Mouse (Mus musculus): ENCODE measurements around the gene Rasa3. TPM values are rescaled to one million over a fixed set of nuclear protein-coding genes. Genes with fewer than 3 reads are reported as not detected.

The Rasa3 gene
- polyA plus RNA-seq, 1 experiment from 2014 or later, result 48.1 TPM

- H3K36me3 ChIP-seq (ENCODE audit: insufficient read depth), result 0 out of 2 replicates have a peak, but pooled peaks cover 3% of the 10 kb centered on the region
- H3K4me3 ChIP-seq (ENCODE audit: low read depth, low read length), result no peak overlapping the region
- no peaks in the 10 kb centered on the region for H3K9me3 ChIP-seq (ENCODE audit: low read depth, low read length)
- no peaks in the 10 kb centered on the region for H3K27me3 ChIP-seq (ENCODE audit: insufficient read depth, low read length)
- WGBS, result 66% methylated on average over 11 of the region's 11 CpGs
- H3K27ac ChIP-seq (ENCODE audit: low read depth), result peak overlapping the region; percentile 9; the same call in 1 of the 2 replicates
- ATAC-seq (ENCODE audit: insufficient read depth), result peak; percentile 25; the same call in 1 of the 2 replicates
- DNase-seq, result peak; percentile 27
- H3K4me2 ChIP-seq, result no peak overlapping the region
- no peak overlapping the region for H3K9ac ChIP-seq
- H3K4me1 ChIP-seq (ENCODE audit: insufficient read depth), result peaks cover 4% of the 10 kb centered on the region; the same call in 1 of the 2 replicates
- TF ChIP-seq CTCF (IDR thresholded peaks at IDR 0.05; ENCODE audit: low read depth), result no peak
Observed at GRCm38 (mm10) chr8:13654350-13655032, 22.9 kb downstream of the Rasa3 start.

- Histone ChIP-seq H3K36me3 (ENCODE audit: insufficient read depth) (no peaks in the 10 kb centered on the region), H3K9me3 (ENCODE audit: low read depth, low read length) (no peaks in the 10 kb centered on the region), H3K27me3 (ENCODE audit: insufficient read depth, low read length) (no peaks in the 10 kb centered on the region), H3K4me1 (ENCODE audit: insufficient read depth) (peaks cover 17% of the 10 kb centered on the region), H3K4me3 (ENCODE audit: low read depth, low read length) (no peak overlapping the region), H3K9ac (no peak overlapping the region), H3K27ac (ENCODE audit: low read depth) (no peak overlapping the region), H3K4me2 (no peak overlapping the region)
- DNase-seq (peak; percentile 66), ATAC-seq (ENCODE audit: insufficient read depth) (no peak)
- no peak for TF ChIP-seq CTCF (IDR thresholded peaks at IDR 0.05; ENCODE audit: low read depth)
- 84% methylated on average over 11 of the region's 11 CpGs for WGBS
Observed at GRCm38 (mm10) chr8:13650541-13651191, 26.7 kb downstream of the Rasa3 start.

GRCm38 (mm10) chr8:13649154-13649515, 28.3 kb downstream of the Rasa3 start:
- no peak overlapping the region for H3K4me3 ChIP-seq (ENCODE audit: low read depth, low read length)
- no peak for ATAC-seq (ENCODE audit: insufficient read depth)

GRCm38 (mm10) chr8:13648377-13649153, 28.8 kb downstream of the Rasa3 start:
- no peaks in the 10 kb centered on the region for H3K27me3 ChIP-seq (ENCODE audit: insufficient read depth, low read length)
- no peaks in the 10 kb centered on the region for H3K9me3 ChIP-seq (ENCODE audit: low read depth, low read length)
- no peak overlapping the region for H3K4me3 ChIP-seq (ENCODE audit: low read depth, low read length)
- ATAC-seq (ENCODE audit: insufficient read depth), result peak; percentile 57
- 36% methylated on average over 7 of the region's 7 CpGs for WGBS
- H3K36me3 ChIP-seq (ENCODE audit: insufficient read depth), result no peaks in the 10 kb centered on the region
- TF ChIP-seq CTCF (IDR thresholded peaks at IDR 0.05; ENCODE audit: low read depth), result no peak
- peak overlapping the region; percentile 83 for H3K27ac ChIP-seq (ENCODE audit: low read depth)
- H3K4me2 ChIP-seq, result peak overlapping the region; percentile 18; the same call in 1 of the 2 replicates
- peak; percentile 54 for DNase-seq
- H3K4me1 ChIP-seq (ENCODE audit: insufficient read depth), result peaks cover 27% of the 10 kb centered on the region
- H3K9ac ChIP-seq, result no peak overlapping the region; the same call in 1 of the 2 replicates

More at GRCm38 (mm10) chr8:13649154-13649515, 28.3 kb downstream of the Rasa3 start:
- Histone ChIP-seq H3K4me1 (ENCODE audit: insufficient read depth) (peaks cover 24% of the 10 kb centered on the region), H3K36me3 (ENCODE audit: insufficient read depth) (no peaks in the 10 kb centered on the region), H3K9ac (no peak overlapping the region), H3K27me3 (ENCODE audit: insufficient read depth, low read length) (no peaks in the 10 kb centered on the region), H3K4me2 (0 out of 2 replicates have a peak overlapping the region, but pooled peaks have one; percentile 18), H3K27ac (ENCODE audit: low read depth) (peak overlapping the region; percentile 83; the same call in 1 of the 2 replicates), H3K9me3 (ENCODE audit: low read depth, low read length) (no peaks in the 10 kb centered on the region)
- no peak for TF ChIP-seq CTCF (IDR thresholded peaks at IDR 0.05; ENCODE audit: low read depth)
- no peak for DNase-seq
- WGBS, result 38% methylated on average over 3 of the region's 3 CpGs

- Histone ChIP-seq H3K9me3 (ENCODE audit: low read depth, low read length) (no peaks in the 10 kb centered on the region), H3K4me1 (ENCODE audit: insufficient read depth) (peaks cover 27% of the 10 kb centered on the region), H3K27ac (ENCODE audit: low read depth) (no peak overlapping the region), H3K27me3 (ENCODE audit: insufficient read depth, low read length) (no peaks in the 10 kb centered on the region), H3K4me3 (ENCODE audit: low read depth, low read length) (no peak overlapping the region), H3K36me3 (ENCODE audit: insufficient read depth) (no peaks in the 10 kb centered on the region), H3K4me2 (no peak overlapping the region), H3K9ac (no peak overlapping the region)
- ATAC-seq (ENCODE audit: insufficient read depth) (no peak), DNase-seq (no peak)
- no peak for TF ChIP-seq CTCF (IDR thresholded peaks at IDR 0.05; ENCODE audit: low read depth)
- WGBS, result 82% methylated on average over 5 of the region's 5 CpGs
Observed at GRCm38 (mm10) chr8:13647591-13647990, 29.8 kb downstream of the Rasa3 start.

GRCm38 (mm10) chr8:13644932-13645676, 32.3 kb downstream of the Rasa3 start:
- Histone ChIP-seq H3K27ac (ENCODE audit: low read depth) (0 out of 2 replicates have a peak overlapping the region, but pooled peaks have one; percentile 67), H3K4me1 (ENCODE audit: insufficient read depth) (peaks cover 25% of the 10 kb centered on the region), H3K36me3 (ENCODE audit: insufficient read depth) (no peaks in the 10 kb centered on the region), H3K9ac (no peak overlapping the region), H3K9me3 (ENCODE audit: low read depth, low read length) (no peaks in the 10 kb centered on the region), H3K27me3 (ENCODE audit: insufficient read depth, low read length) (no peaks in the 10 kb centered on the region), H3K4me2 (no peak overlapping the region), H3K4me3 (ENCODE audit: low read depth, low read length) (no peak overlapping the region)
- DNase-seq, result peak; percentile 39
- TF ChIP-seq CTCF (IDR thresholded peaks at IDR 0.05; ENCODE audit: low read depth), result no peak
- 46% methylated on average over 6 of the region's 6 CpGs for WGBS
- ATAC-seq (ENCODE audit: insufficient read depth), result no peak

Data from lung, embryonic 14.5 days (tissue).